Mouse (Mus musculus): ENCODE data around the gene Lmf1. TPM values are rescaled to one million over a fixed set of nuclear protein-coding genes. Genes with fewer than 3 reads are reported as not detected.

The Lmf1 gene
- 24.9 and 25.7 TPM in 2 replicates for polyA plus RNA-seq (2014; fragmentation: Nextera tagmentation; extraction: Ambion mirVana)

GRCm38 (mm10) chr17:25578920-25579319 is at the start of gene Lmf1:
TSS of gene Lmf1 (plus strand) at chr17:25579085.
- no peaks in the 10 kb centered on the region for H3K36me3 ChIP-seq (replicated peaks; ENCODE audit: control insufficient read depth, insufficient read depth, low read depth, low read length)

GRCm38 (mm10) chr17:25530357-25531022 is 48.4 kb upstream of the Lmf1 start:
- Histone ChIP-seq H3K4me1 (ENCODE audit: control insufficient read depth, insufficient read depth, low read length) (no peaks in the 10 kb centered on the region), H3K27ac (replicated peaks; ENCODE audit: low read depth, low read length) (no peak overlapping the region), H3K36me3 (replicated peaks; ENCODE audit: control insufficient read depth, insufficient read depth, low read depth, low read length) (no peaks in the 10 kb centered on the region), H3K27me3 (ENCODE audit: control insufficient read depth, insufficient read depth, low read length) (no peaks in the 10 kb centered on the region), H3K4me2 (ENCODE audit: low read depth, low read length) (no peak overlapping the region), H3K4me3 (ENCODE audit: low read depth, low read length) (no peak overlapping the region), H3K9ac (replicated peaks; ENCODE audit: low read length) (no peak overlapping the region), H3K9me3 (replicated peaks; ENCODE audit: control insufficient read depth, low read length) (no peaks in the 10 kb centered on the region)
- ATAC-seq (replicated peaks; ENCODE audit: insufficient number of reproducible peaks, low FRiP score, low TSS enrichment, low read depth) (no peak), DNase-seq (ENCODE audit: low spot score) (no peak)
- WGBS: 65% methylated on average over 8 of the region's 8 CpGs

More at GRCm38 (mm10) chr17:25578920-25579319, at the start of gene Lmf1:
- Histone ChIP-seq H3K4me3 (ENCODE audit: low read depth, low read length) (peak within 1 kb of the TSS; percentile 79), H3K27me3 (ENCODE audit: control insufficient read depth, insufficient read depth, low read length) (no peaks in the 10 kb centered on the region), H3K9ac (replicated peaks; ENCODE audit: low read length) (peak within 1 kb of the TSS; percentile 88), H3K9me3 (replicated peaks; ENCODE audit: control insufficient read depth, low read length) (no peaks in the 10 kb centered on the region), H3K4me1 (ENCODE audit: control insufficient read depth, insufficient read depth, low read length) (peaks cover 5% of the 10 kb centered on the region), H3K27ac (replicated peaks; ENCODE audit: low read depth, low read length) (no peak within 1 kb of the TSS; the same call in 1 of the 2 replicates), H3K4me2 (ENCODE audit: low read depth, low read length) (peak within 1 kb of the TSS; percentile 84)
- WGBS: under 1% methylated on average over 31 of the region's 31 CpGs
- peak; percentile 94 for ATAC-seq (replicated peaks; ENCODE audit: insufficient number of reproducible peaks, low FRiP score, low TSS enrichment, low read depth)
- peak; percentile 98 for DNase-seq (ENCODE audit: low spot score)

GRCm38 (mm10) chr17:25538945-25539875 is 39.7 kb upstream of the Lmf1 start:
- WGBS: 43% methylated on average over 27 of the region's 27 CpGs
- Histone ChIP-seq H3K27ac (replicated peaks; ENCODE audit: low read depth, low read length) (no peak overlapping the region), H3K27me3 (ENCODE audit: control insufficient read depth, insufficient read depth, low read length) (no peaks in the 10 kb centered on the region), H3K9ac (replicated peaks; ENCODE audit: low read length) (no peak overlapping the region), H3K4me3 (ENCODE audit: low read depth, low read length) (no peak overlapping the region), H3K36me3 (replicated peaks; ENCODE audit: control insufficient read depth, insufficient read depth, low read depth, low read length) (no peaks in the 10 kb centered on the region), H3K4me1 (ENCODE audit: control insufficient read depth, insufficient read depth, low read length) (no peaks in the 10 kb centered on the region), H3K9me3 (replicated peaks; ENCODE audit: control insufficient read depth, low read length) (no peaks in the 10 kb centered on the region), H3K4me2 (ENCODE audit: low read depth, low read length) (no peak overlapping the region)
- ATAC-seq (replicated peaks; ENCODE audit: insufficient number of reproducible peaks, low FRiP score, low TSS enrichment, low read depth): no peak
- DNase-seq (ENCODE audit: low spot score): no peak

GRCm38 (mm10) chr17:25540731-25541130 is 38.2 kb upstream of the Lmf1 start:
- Histone ChIP-seq H3K27ac (replicated peaks; ENCODE audit: low read depth, low read length) (no peak overlapping the region), H3K36me3 (replicated peaks; ENCODE audit: control insufficient read depth, insufficient read depth, low read depth, low read length) (no peaks in the 10 kb centered on the region), H3K4me2 (ENCODE audit: low read depth, low read length) (no peak overlapping the region), H3K4me1 (ENCODE audit: control insufficient read depth, insufficient read depth, low read length) (no peaks in the 10 kb centered on the region), H3K9ac (replicated peaks; ENCODE audit: low read length) (no peak overlapping the region), H3K27me3 (ENCODE audit: control insufficient read depth, insufficient read depth, low read length) (no peaks in the 10 kb centered on the region), H3K4me3 (ENCODE audit: low read depth, low read length) (no peak overlapping the region), H3K9me3 (replicated peaks; ENCODE audit: control insufficient read depth, low read length) (no peaks in the 10 kb centered on the region)
- 75% methylated on average over 5 of the region's 5 CpGs for WGBS
- no peak for ATAC-seq (replicated peaks; ENCODE audit: insufficient number of reproducible peaks, low FRiP score, low TSS enrichment, low read depth)
- DNase-seq (ENCODE audit: low spot score): no peak

- 93% methylated on average over 4 of the region's 4 CpGs for WGBS
- ATAC-seq (replicated peaks; ENCODE audit: insufficient number of reproducible peaks, low FRiP score, low TSS enrichment, low read depth): no peak
- Histone ChIP-seq H3K4me3 (ENCODE audit: low read depth, low read length) (no peak overlapping the region), H3K27ac (replicated peaks; ENCODE audit: low read depth, low read length) (no peak overlapping the region), H3K36me3 (replicated peaks; ENCODE audit: control insufficient read depth, insufficient read depth, low read depth, low read length) (no peaks in the 10 kb centered on the region), H3K9ac (replicated peaks; ENCODE audit: low read length) (no peak overlapping the region), H3K9me3 (replicated peaks; ENCODE audit: control insufficient read depth, low read length) (no peaks in the 10 kb centered on the region), H3K27me3 (ENCODE audit: control insufficient read depth, insufficient read depth, low read length) (no peaks in the 10 kb centered on the region), H3K4me1 (ENCODE audit: control insufficient read depth, insufficient read depth, low read length) (no peaks in the 10 kb centered on the region), H3K4me2 (ENCODE audit: low read depth, low read length) (no peak overlapping the region)
- DNase-seq (ENCODE audit: low spot score): no peak
These were observed 37.1 kb upstream of the Lmf1 start for GRCm38 (mm10) chr17:25541768-25542167.

GRCm38 (mm10) chr17:25547026-25547425 is 31.9 kb upstream of the Lmf1 start:
- 41% methylated on average over 3 of the region's 3 CpGs for WGBS
- Histone ChIP-seq H3K4me1 (ENCODE audit: control insufficient read depth, insufficient read depth, low read length) (no peaks in the 10 kb centered on the region), H3K9me3 (replicated peaks; ENCODE audit: control insufficient read depth, low read length) (no peaks in the 10 kb centered on the region), H3K4me3 (ENCODE audit: low read depth, low read length) (no peak overlapping the region), H3K36me3 (replicated peaks; ENCODE audit: control insufficient read depth, insufficient read depth, low read depth, low read length) (no peaks in the 10 kb centered on the region), H3K9ac (replicated peaks; ENCODE audit: low read length) (no peak overlapping the region), H3K27ac (replicated peaks; ENCODE audit: low read depth, low read length) (no peak overlapping the region), H3K27me3 (ENCODE audit: control insufficient read depth, insufficient read depth, low read length) (no peaks in the 10 kb centered on the region), H3K4me2 (ENCODE audit: low read depth, low read length) (no peak overlapping the region)
- ATAC-seq (replicated peaks; ENCODE audit: insufficient number of reproducible peaks, low FRiP score, low TSS enrichment, low read depth) (no peak), DNase-seq (ENCODE audit: low spot score) (no peak)

- Histone ChIP-seq H3K9me3 (replicated peaks; ENCODE audit: control insufficient read depth, low read length) (no peaks in the 10 kb centered on the region), H3K4me2 (ENCODE audit: low read depth, low read length) (no peak overlapping the region), H3K4me3 (ENCODE audit: low read depth, low read length) (no peak overlapping the region), H3K9ac (replicated peaks; ENCODE audit: low read length) (no peak overlapping the region), H3K27ac (replicated peaks; ENCODE audit: low read depth, low read length) (no peak overlapping the region), H3K36me3 (replicated peaks; ENCODE audit: control insufficient read depth, insufficient read depth, low read depth, low read length) (no peaks in the 10 kb centered on the region), H3K4me1 (ENCODE audit: control insufficient read depth, insufficient read depth, low read length) (no peaks in the 10 kb centered on the region), H3K27me3 (ENCODE audit: control insufficient read depth, insufficient read depth, low read length) (no peaks in the 10 kb centered on the region)
- ATAC-seq (replicated peaks; ENCODE audit: insufficient number of reproducible peaks, low FRiP score, low TSS enrichment, low read depth) (no peak), DNase-seq (ENCODE audit: low spot score) (no peak)
- 75% methylated on average over 5 of the region's 5 CpGs for WGBS
These were observed 28.9 kb upstream of the Lmf1 start for GRCm38 (mm10) chr17:25550020-25550419.

- Histone ChIP-seq H3K27me3 (ENCODE audit: control insufficient read depth, insufficient read depth, low read length) (no peaks in the 10 kb centered on the region), H3K4me3 (ENCODE audit: low read depth, low read length) (no peak overlapping the region), H3K36me3 (replicated peaks; ENCODE audit: control insufficient read depth, insufficient read depth, low read depth, low read length) (no peaks in the 10 kb centered on the region), H3K4me2 (ENCODE audit: low read depth, low read length) (no peak overlapping the region), H3K4me1 (ENCODE audit: control insufficient read depth, insufficient read depth, low read length) (peaks cover 8% of the 10 kb centered on the region), H3K9ac (replicated peaks; ENCODE audit: low read length) (no peak overlapping the region), H3K27ac (replicated peaks; ENCODE audit: low read depth, low read length) (no peak overlapping the region), H3K9me3 (replicated peaks; ENCODE audit: control insufficient read depth, low read length) (no peaks in the 10 kb centered on the region)
- WGBS: 90% methylated on average over 11 of the region's 11 CpGs
- no peak for ATAC-seq (replicated peaks; ENCODE audit: insufficient number of reproducible peaks, low FRiP score, low TSS enrichment, low read depth)
- no peak for DNase-seq (ENCODE audit: low spot score)
These were observed 27.6 kb upstream of the Lmf1 start for GRCm38 (mm10) chr17:25551313-25551712.

Data from embryonic facial prominence, embryonic 11.5 days (tissue).